Mouse (Mus musculus) kidney, postnatal 36 days (tissue): ENCODE results near the gene Rell1.
A peak's percentile ranks its signal among the peaks of the same experiment; 100 is the strongest.

Experiments used
- DNase-seq, 2 experiments: peaks; one replicate each; pipeline ENCODE4 v3.0.0; 2021 to 2022; ENCODE audit warnings: mixed read lengths in 2 of 2

The Rell1 gene

GRCm38 (mm10) chr5:63891912-63892311, 76.8 kb downstream of the Rell1 start:
- DNase-seq = no peak

- no peak for DNase-seq
Measured at GRCm38 (mm10) chr5:63891241-63891640, 77.5 kb downstream of the Rell1 start.

GRCm38 (mm10) chr5:63887111-63887510, 81.6 kb downstream of the Rell1 start:
- peak; percentile 21 to 38 for DNase-seq

GRCm38 (mm10) chr5:63886709-63887108, 82.0 kb downstream of the Rell1 start:
- peak; percentile 19 to 27 for DNase-seq

GRCm38 (mm10) chr5:63886292-63886691, 82.4 kb downstream of the Rell1 start:
- no peak for DNase-seq

- no peak for DNase-seq
Measured at GRCm38 (mm10) chr5:63879026-63879425, 89.7 kb downstream of the Rell1 start.

- peak; percentile 49 to 59 for DNase-seq
Measured at GRCm38 (mm10) chr5:63876081-63876480, 92.6 kb downstream of the Rell1 start.

GRCm38 (mm10) chr5:63874880-63875279, 93.8 kb downstream of the Rell1 start:
- DNase-seq = peak; percentile 72 to 75

GRCm38 (mm10) chr5:63872176-63872932, 96.3 kb downstream of the Rell1 start:
- DNase-seq = peak in 1 of 2 experiments; percentile 5

- DNase-seq = peak; percentile 77 to 91
Measured at GRCm38 (mm10) chr5:63867421-63867820, 101.3 kb downstream of the Rell1 start.

- DNase-seq = no peak
Measured at GRCm38 (mm10) chr5:63858901-63859300, 109.8 kb downstream of the Rell1 start.
